Mouse (Mus musculus): ENCODE measurements around the gene Lrg1.
A peak's percentile ranks its signal among the peaks of the same experiment; 100 is the strongest.

DNA sequence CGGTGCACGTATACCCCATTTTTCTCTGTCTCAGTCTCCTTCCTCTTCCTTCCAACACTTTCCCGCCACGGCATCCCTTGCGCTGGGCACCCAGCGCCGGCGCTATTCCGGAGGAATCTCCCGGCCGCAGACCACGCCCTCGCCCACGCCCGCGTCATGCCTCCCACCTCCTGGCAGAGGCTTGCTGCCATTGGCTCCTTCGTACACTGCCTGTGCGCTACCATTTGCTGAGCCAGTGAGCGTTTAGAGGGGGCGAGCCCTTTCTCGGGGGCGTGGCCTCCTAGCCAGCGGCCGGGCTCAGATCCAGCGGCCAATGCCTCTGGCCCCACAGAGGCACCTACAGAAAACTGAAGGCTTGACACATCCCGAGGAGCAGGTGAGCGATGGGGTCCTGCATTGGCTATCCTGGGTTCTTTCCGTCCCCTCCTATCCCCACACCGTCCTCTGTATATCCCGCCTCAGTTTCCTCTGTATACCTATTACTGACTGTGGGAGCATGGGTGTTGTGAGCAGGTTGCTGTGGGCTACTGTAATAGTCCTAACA lies 40.5 kb upstream of the Lrg1 start, which contains the start of gene Tnfaip8l1:
- peak; percentile 64 for TF ChIP-seq POLR2A (IDR thresholded peaks at IDR 0.05; ENCODE audit: low read depth, low read length)
- 0 out of 2 replicates have a peak, but pooled peaks have one; percentile 53 for TF ChIP-seq E2F4 (IDR thresholded peaks at IDR 0.05; ENCODE audit: insufficient replicate concordance, low read depth, low read length)
- TF ChIP-seq CTCF (conservative IDR thresholded peaks at IDR 0.05 in 1 of 2, IDR thresholded peaks at IDR 0.05 in 1 of 2; ENCODE audit: low read depth in 2 of 2, low read length in 2 of 2), result no peak
- peak; percentile 31; the same call in 1 of the 2 replicates for TF ChIP-seq SIN3A (IDR thresholded peaks at IDR 0.05; ENCODE audit: low read length)
- TF ChIP-seq UBTF (IDR thresholded peaks at IDR 0.05; ENCODE audit: low read depth, low read length), result no peak
- no peak for TF ChIP-seq USF1 (IDR thresholded peaks at IDR 0.05; ENCODE audit: low read depth, low read length)
- peak; percentile 47; the same call in 1 of the 2 replicates for TF ChIP-seq NRF1 (IDR thresholded peaks at IDR 0.05; ENCODE audit: low read depth, low read length)
- TF ChIP-seq MYC (IDR thresholded peaks at IDR 0.05; ENCODE audit: low read depth, low read length), result no peak
- TF ChIP-seq PAX5 (IDR thresholded peaks at IDR 0.05; ENCODE audit: low read length), result no peak

All from CH12.LX (cell line).